Mouse (Mus musculus) urinary bladder, adult 2 months (tissue): ENCODE measurements around the gene Smr2. TPM values are rescaled to one million over a fixed set of nuclear protein-coding genes. Genes with fewer than 3 reads are reported as not detected.
"Not testable (repeated sequence)": the region's sequence is repeated elsewhere in the genome, so short reads cannot be mapped to it uniquely, and the experiment has no call there.

Source experiments
- DNase-seq: peaks from one replicate; pipeline ENCODE4 v3.0.0; 2022; ENCODE audit warnings: low spot score
- polyA plus RNA-seq: library from polyadenylated mRNA; depleted of rRNA; stranded (reverse); fragments of >200 nt; gene quantifications from 2 replicates; pipeline ENCODE4 v1.2.3, GENCODE M21; 2012; rRNA removed

Smr2 gene
- polyA plus RNA-seq: not detected in 2 replicates

- DNase-seq: not testable (repeated sequence)
These were observed at the start of gene Smr2 for GRCm38 (mm10) chr5:88086256-88086655. Gene Smr2, plus strand, starts transcription at chr5:88086556.

- no peak for DNase-seq
These were observed 25.1 kb downstream of the Smr2 start, which contains the start of gene Gm11116 for GRCm38 (mm10) chr5:88111430-88111829. Gene Gm11116, minus strand, starts transcription at chr5:88111530.

- DNase-seq: no peak
These were observed 67.6 kb downstream of the Smr2 start, which contains the start of gene Gm11115 for GRCm38 (mm10) chr5:88153999-88154398. Gene Gm11115, minus strand, starts transcription at chr5:88154099.

Other genes with a start within 250 kb of the Smr2 start
- gene Odam, start 201.5 kb upstream of the Smr2 start, polyA plus RNA-seq: 0.10 TPM in 1 of 2 replicates, not detected in the other
- not detected in 2 replicates for gene Csn3, start 161.0 kb upstream of the Smr2 start, polyA plus RNA-seq
- not detected in 2 replicates for gene 2310003L06Rik, start 117.1 kb upstream of the Smr2 start, polyA plus RNA-seq
- not detected in 2 replicates for gene Gm28434, start 117.0 kb upstream of the Smr2 start, polyA plus RNA-seq
- not detected in 2 replicates for gene Cabs1, start 107.1 kb upstream of the Smr2 start, polyA plus RNA-seq
- not detected in 2 replicates for gene Smr3a, start 84.0 kb upstream of the Smr2 start, polyA plus RNA-seq
- gene Gm11116, start 25.0 kb downstream of the Smr2 start, polyA plus RNA-seq: not detected in 2 replicates
- not detected in 2 replicates for gene Gm11115, start 67.5 kb downstream of the Smr2 start, polyA plus RNA-seq
- gene Gm7714, start 182.4 kb downstream of the Smr2 start, polyA plus RNA-seq: not detected in 2 replicates
- gene Prol1, start 230.8 kb downstream of the Smr2 start, polyA plus RNA-seq: not detected in 2 replicates